Mouse (Mus musculus): ENCODE measurements around the gene Oasl1. TPM values are rescaled to one million over a fixed set of nuclear protein-coding genes. Genes with fewer than 3 reads are reported as not detected.

The Oasl1 gene
- polyA plus RNA-seq, 1 experiment from 2014 or later = not detected

GRCm38 (mm10) chr5:114953326-114953725 lies 30.3 kb downstream of the Oasl1 start:
- 0 out of 2 replicates have a peak, but pooled peaks cover 3% of the 10 kb centered on the region for H3K36me3 ChIP-seq (ENCODE audit: control insufficient read depth, insufficient read depth, low read length)
- H3K4me3 ChIP-seq (ENCODE audit: low read depth, low read length) = no peak overlapping the region
- H3K27me3 ChIP-seq (ENCODE audit: control insufficient read depth, insufficient read depth, low read length) = no peaks in the 10 kb centered on the region
- H3K4me2 ChIP-seq = no peak overlapping the region
- H3K9me3 ChIP-seq (ENCODE audit: control insufficient read depth, low read length) = no peaks in the 10 kb centered on the region
- WGBS = 89% methylated on average over 14 of the region's 14 CpGs
- ATAC-seq (ENCODE audit: low FRiP score) (no peak), DNase-seq (ENCODE audit: low spot score, missing footprints) (peak; percentile 47)
- no peak overlapping the region for H3K9ac ChIP-seq (ENCODE audit: low read length)
- no peak overlapping the region for H3K27ac ChIP-seq (ENCODE audit: low read depth, low read length)
- no peaks in the 10 kb centered on the region for H3K4me1 ChIP-seq (ENCODE audit: control insufficient read depth, insufficient read depth, low read length)

GRCm38 (mm10) chr5:114958069-114958468 lies 35.0 kb downstream of the Oasl1 start:
- no peak overlapping the region for H3K4me3 ChIP-seq (ENCODE audit: low read depth, low read length)
- no peak overlapping the region for H3K27ac ChIP-seq (ENCODE audit: low read depth, low read length)
- H3K4me1 ChIP-seq (ENCODE audit: control insufficient read depth, insufficient read depth, low read length) = no peaks in the 10 kb centered on the region
- H3K4me2 ChIP-seq = no peak overlapping the region
- H3K27me3 ChIP-seq (ENCODE audit: control insufficient read depth, insufficient read depth, low read length) = no peaks in the 10 kb centered on the region
- no peak overlapping the region for H3K9ac ChIP-seq (ENCODE audit: low read length)
- DNase-seq (ENCODE audit: low spot score, missing footprints) (peak; percentile 72), ATAC-seq (ENCODE audit: low FRiP score) (no peak)
- H3K9me3 ChIP-seq (ENCODE audit: control insufficient read depth, low read length) = no peaks in the 10 kb centered on the region
- WGBS = 85% methylated on average over 5 of the region's 5 CpGs
- H3K36me3 ChIP-seq (ENCODE audit: control insufficient read depth, insufficient read depth, low read length) = no peaks in the 10 kb centered on the region

GRCm38 (mm10) chr5:114961590-114962360 lies 38.7 kb downstream of the Oasl1 start:
- DNase-seq (ENCODE audit: low spot score, missing footprints) = no peak
- Histone ChIP-seq H3K36me3 (ENCODE audit: control insufficient read depth, insufficient read depth, low read length) (no peaks in the 10 kb centered on the region), H3K27me3 (ENCODE audit: control insufficient read depth, insufficient read depth, low read length) (no peaks in the 10 kb centered on the region), H3K4me2 (no peak overlapping the region), H3K27ac (ENCODE audit: low read depth, low read length) (no peak overlapping the region), H3K4me3 (ENCODE audit: low read depth, low read length) (no peak overlapping the region), H3K9me3 (ENCODE audit: control insufficient read depth, low read length) (no peaks in the 10 kb centered on the region), H3K9ac (ENCODE audit: low read length) (no peak overlapping the region), H3K4me1 (ENCODE audit: control insufficient read depth, insufficient read depth, low read length) (no peaks in the 10 kb centered on the region)
- no peak for ATAC-seq (ENCODE audit: low FRiP score)
- WGBS = 71% methylated on average over 4 of the region's 4 CpGs

GRCm38 (mm10) chr5:114964315-114964966 lies 41.4 kb downstream of the Oasl1 start:
- H3K4me2 ChIP-seq = no peak overlapping the region
- ATAC-seq (ENCODE audit: low FRiP score) (no peak), DNase-seq (ENCODE audit: low spot score, missing footprints) (no peak)
- no peak overlapping the region for H3K27ac ChIP-seq (ENCODE audit: low read depth, low read length)
- H3K27me3 ChIP-seq (ENCODE audit: control insufficient read depth, insufficient read depth, low read length) = no peaks in the 10 kb centered on the region
- H3K9me3 ChIP-seq (ENCODE audit: control insufficient read depth, low read length) = no peaks in the 10 kb centered on the region
- no peak overlapping the region for H3K4me3 ChIP-seq (ENCODE audit: low read depth, low read length)
- 71% methylated on average over 7 of the region's 7 CpGs for WGBS
- H3K4me1 ChIP-seq (ENCODE audit: control insufficient read depth, insufficient read depth, low read length) = no peaks in the 10 kb centered on the region
- H3K36me3 ChIP-seq (ENCODE audit: control insufficient read depth, insufficient read depth, low read length) = no peaks in the 10 kb centered on the region
- no peak overlapping the region for H3K9ac ChIP-seq (ENCODE audit: low read length)

- no peaks in the 10 kb centered on the region for H3K36me3 ChIP-seq (ENCODE audit: control insufficient read depth, insufficient read depth, low read length)
- no peaks in the 10 kb centered on the region for H3K27me3 ChIP-seq (ENCODE audit: control insufficient read depth, insufficient read depth, low read length)
- ATAC-seq (ENCODE audit: low FRiP score) = no peak
- no peak for DNase-seq (ENCODE audit: low spot score, missing footprints)
- no peaks in the 10 kb centered on the region for H3K9me3 ChIP-seq (ENCODE audit: control insufficient read depth, low read length)
- WGBS = 72% methylated on average over 17 of the region's 17 CpGs
- no peak overlapping the region for H3K4me2 ChIP-seq
- no peak overlapping the region for H3K27ac ChIP-seq (ENCODE audit: low read depth, low read length)
- H3K9ac ChIP-seq (ENCODE audit: low read length) = no peak overlapping the region
- H3K4me3 ChIP-seq (ENCODE audit: low read depth, low read length) = no peak overlapping the region
- H3K4me1 ChIP-seq (ENCODE audit: control insufficient read depth, insufficient read depth, low read length) = no peaks in the 10 kb centered on the region
Measured at GRCm38 (mm10) chr5:114964967-114965898, 42.2 kb downstream of the Oasl1 start.

- Histone ChIP-seq H3K9ac (ENCODE audit: low read length) (no peak overlapping the region), H3K27ac (ENCODE audit: low read depth, low read length) (no peak overlapping the region), H3K4me3 (ENCODE audit: low read depth, low read length) (no peak overlapping the region), H3K27me3 (ENCODE audit: control insufficient read depth, insufficient read depth, low read length) (no peaks in the 10 kb centered on the region), H3K4me2 (no peak overlapping the region), H3K4me1 (ENCODE audit: control insufficient read depth, insufficient read depth, low read length) (no peaks in the 10 kb centered on the region), H3K9me3 (ENCODE audit: control insufficient read depth, low read length) (no peaks in the 10 kb centered on the region), H3K36me3 (ENCODE audit: control insufficient read depth, insufficient read depth, low read length) (no peaks in the 10 kb centered on the region)
- WGBS = 41% methylated on average over 14 of the region's 14 CpGs
- ATAC-seq (ENCODE audit: low FRiP score) = no peak
- DNase-seq (ENCODE audit: low spot score, missing footprints) = no peak
Measured at GRCm38 (mm10) chr5:114967523-114968268, 44.7 kb downstream of the Oasl1 start.

GRCm38 (mm10) chr5:114968651-114969050 lies 45.6 kb downstream of the Oasl1 start:
- no peaks in the 10 kb centered on the region for H3K4me1 ChIP-seq (ENCODE audit: control insufficient read depth, insufficient read depth, low read length)
- no peak overlapping the region for H3K9ac ChIP-seq (ENCODE audit: low read length)
- H3K27ac ChIP-seq (ENCODE audit: low read depth, low read length) = no peak overlapping the region
- no peaks in the 10 kb centered on the region for H3K9me3 ChIP-seq (ENCODE audit: control insufficient read depth, low read length)
- WGBS = 26% methylated on average over 7 of the region's 7 CpGs
- ATAC-seq (ENCODE audit: low FRiP score) (no peak), DNase-seq (ENCODE audit: low spot score, missing footprints) (no peak)
- H3K4me3 ChIP-seq (ENCODE audit: low read depth, low read length) = no peak overlapping the region
- H3K36me3 ChIP-seq (ENCODE audit: control insufficient read depth, insufficient read depth, low read length) = no peaks in the 10 kb centered on the region
- no peak overlapping the region for H3K4me2 ChIP-seq
- H3K27me3 ChIP-seq (ENCODE audit: control insufficient read depth, insufficient read depth, low read length) = no peaks in the 10 kb centered on the region

- WGBS = 14% methylated on average over 4 of the region's 4 CpGs
- Histone ChIP-seq H3K9me3 (ENCODE audit: control insufficient read depth, low read length) (no peaks in the 10 kb centered on the region), H3K27me3 (ENCODE audit: control insufficient read depth, insufficient read depth, low read length) (no peaks in the 10 kb centered on the region), H3K9ac (ENCODE audit: low read length) (no peak overlapping the region), H3K4me1 (ENCODE audit: control insufficient read depth, insufficient read depth, low read length) (no peaks in the 10 kb centered on the region), H3K36me3 (ENCODE audit: control insufficient read depth, insufficient read depth, low read length) (no peaks in the 10 kb centered on the region), H3K27ac (ENCODE audit: low read depth, low read length) (no peak overlapping the region), H3K4me2 (no peak overlapping the region), H3K4me3 (ENCODE audit: low read depth, low read length) (no peak overlapping the region)
- DNase-seq (ENCODE audit: low spot score, missing footprints) (peak; percentile 69), ATAC-seq (ENCODE audit: low FRiP score) (no peak)
Measured at GRCm38 (mm10) chr5:114969064-114969463, 46.0 kb downstream of the Oasl1 start.
